Mouse (Mus musculus): ENCODE measurements around the gene Ppp1r8. TPM values are rescaled to one million over a fixed set of nuclear protein-coding genes. Genes with fewer than 3 reads are reported as not detected.

The Ppp1r8 gene
- polyA plus RNA-seq, 1 experiment from 2014 or later = 37.5 TPM

DNA sequence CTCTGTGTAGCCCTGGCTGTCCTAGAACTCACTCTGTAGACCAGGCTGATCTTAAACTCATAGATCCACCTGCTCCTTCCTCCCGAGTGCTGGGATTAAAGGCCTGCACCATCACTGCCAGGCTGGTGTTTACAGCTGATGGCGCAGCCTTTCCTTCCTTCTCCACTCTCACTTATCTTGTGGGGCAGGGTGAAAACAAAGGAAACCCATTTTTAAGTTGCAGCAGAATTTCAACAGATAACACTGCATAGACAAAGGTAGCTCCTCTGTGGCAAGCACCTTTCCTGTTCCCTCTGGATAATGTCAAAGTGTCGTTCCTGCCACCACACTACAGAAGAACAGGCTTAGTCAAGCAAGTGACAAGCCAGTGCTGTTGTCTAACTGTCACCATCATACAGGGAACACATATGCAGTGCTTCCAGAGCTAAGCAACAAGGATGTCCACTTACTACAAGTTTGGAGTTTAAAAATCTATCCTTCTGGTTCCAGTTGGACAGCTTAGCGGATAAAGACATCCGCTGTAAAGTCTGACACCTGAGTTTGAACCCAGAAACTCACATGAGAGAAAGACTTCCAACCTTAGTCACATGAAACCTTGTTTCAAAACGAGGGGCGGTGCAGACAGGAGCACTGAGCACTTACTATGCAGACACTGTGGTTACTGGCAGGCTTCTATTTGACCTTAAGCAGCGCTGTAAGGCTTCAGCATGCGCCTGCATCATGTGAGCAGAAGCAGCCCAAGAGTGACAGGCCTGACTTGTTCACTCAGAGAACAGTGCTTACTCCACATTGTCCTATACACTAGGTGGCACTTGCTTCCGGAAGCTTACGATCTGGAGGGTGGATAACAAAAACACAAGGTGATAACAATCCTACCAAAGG is 30.8 kb upstream of the Ppp1r8 start:
- Histone ChIP-seq H3K9me3 (replicated peaks; ENCODE audit: low read length) (no peaks in the 10 kb centered on the region), H3K9ac (ENCODE audit: low read depth, low read length) (no peak overlapping the region), H3K4me3 (replicated peaks; ENCODE audit: low read depth, low read length) (no peak overlapping the region), H3K4me2 (ENCODE audit: low read length) (no peak overlapping the region), H3K4me1 (replicated peaks; ENCODE audit: insufficient read depth, low read length) (no peaks in the 10 kb centered on the region), H3K27ac (no peak overlapping the region), H3K36me3 (ENCODE audit: insufficient read depth, low read length) (peaks cover 10% of the 10 kb centered on the region; the same call in 1 of the 2 replicates), H3K27me3 (ENCODE audit: insufficient read depth, low read length) (no peaks in the 10 kb centered on the region)
- no peak for TF ChIP-seq CTCF (IDR thresholded peaks at IDR 0.05; ENCODE audit: low read depth)
- ATAC-seq (replicated peaks; ENCODE audit: low FRiP score, low read depth) = no peak; the same call in 1 of the 2 replicates
- DNase-seq (ENCODE audit: low spot score) = peak; percentile 8
- 82% methylated on average over 11 of the region's 11 CpGs for WGBS

DNA sequence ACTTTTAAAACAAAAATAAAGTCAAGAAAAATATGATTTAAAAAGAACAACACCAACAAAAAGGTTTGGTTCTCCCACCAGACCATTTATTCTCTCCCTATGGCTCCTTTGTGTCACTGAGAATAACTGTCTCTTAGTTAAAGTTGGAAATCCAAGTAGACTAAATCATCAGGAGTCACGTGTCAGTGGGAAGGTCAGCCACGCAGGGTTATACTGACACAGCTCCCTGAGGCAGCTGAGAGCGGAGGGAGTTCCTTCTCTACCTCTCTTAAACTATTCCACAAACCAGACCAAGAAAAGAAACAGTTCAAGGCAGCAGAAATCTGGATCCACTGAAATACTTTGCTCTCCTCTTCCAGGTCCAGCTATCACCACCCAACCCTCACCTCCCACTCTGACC is 28.1 kb upstream of the Ppp1r8 start:
- no peak overlapping the region for H3K4me3 ChIP-seq (replicated peaks; ENCODE audit: low read depth, low read length)
- H3K27ac ChIP-seq = no peak overlapping the region
- no peak for DNase-seq (ENCODE audit: low spot score)
- peaks cover 24% of the 10 kb centered on the region for H3K36me3 ChIP-seq (ENCODE audit: insufficient read depth, low read length)
- no peak overlapping the region for H3K4me2 ChIP-seq (ENCODE audit: low read length)
- no peak for TF ChIP-seq CTCF (IDR thresholded peaks at IDR 0.05; ENCODE audit: low read depth)
- 75% methylated on average over 3 of the region's 3 CpGs for WGBS
- no peak overlapping the region for H3K9ac ChIP-seq (ENCODE audit: low read depth, low read length)
- H3K9me3 ChIP-seq (replicated peaks; ENCODE audit: low read length) = no peaks in the 10 kb centered on the region
- no peaks in the 10 kb centered on the region for H3K27me3 ChIP-seq (ENCODE audit: insufficient read depth, low read length)
- ATAC-seq (replicated peaks; ENCODE audit: low FRiP score, low read depth) = no peak
- H3K4me1 ChIP-seq (replicated peaks; ENCODE audit: insufficient read depth, low read length) = no peaks in the 10 kb centered on the region

DNA sequence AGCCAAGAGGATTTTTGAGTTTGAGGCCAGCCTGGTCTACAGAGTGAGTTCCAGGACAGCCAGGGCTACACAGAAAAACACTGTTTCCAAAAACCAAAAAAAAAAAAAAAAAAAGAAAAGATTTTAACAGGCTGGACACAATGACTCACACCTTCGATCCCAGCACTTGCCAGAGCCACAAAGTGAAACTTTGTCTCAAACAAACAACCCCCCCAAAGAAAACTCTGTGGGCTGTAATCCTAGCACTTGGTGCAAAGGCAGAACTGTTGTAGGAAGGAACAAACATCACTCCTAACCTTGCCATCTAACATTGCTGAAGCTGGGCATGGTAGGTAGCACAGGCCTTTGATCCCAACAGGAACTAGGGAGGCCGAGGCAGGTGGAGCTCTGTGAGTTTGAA is 21.9 kb upstream of the Ppp1r8 start:
- no peaks in the 10 kb centered on the region for H3K9me3 ChIP-seq (replicated peaks; ENCODE audit: low read length)
- peaks cover 50% of the 10 kb centered on the region for H3K36me3 ChIP-seq (ENCODE audit: insufficient read depth, low read length)
- ATAC-seq (replicated peaks; ENCODE audit: low FRiP score, low read depth) (no peak), DNase-seq (ENCODE audit: low spot score) (no peak)
- no peaks in the 10 kb centered on the region for H3K4me1 ChIP-seq (replicated peaks; ENCODE audit: insufficient read depth, low read length)
- H3K4me2 ChIP-seq (ENCODE audit: low read length) = no peak overlapping the region
- WGBS = 85% methylated on average over 2 of the region's 2 CpGs
- no peak for TF ChIP-seq CTCF (IDR thresholded peaks at IDR 0.05; ENCODE audit: low read depth)
- H3K27me3 ChIP-seq (ENCODE audit: insufficient read depth, low read length) = no peaks in the 10 kb centered on the region
- H3K27ac ChIP-seq = no peak overlapping the region
- no peak overlapping the region for H3K4me3 ChIP-seq (replicated peaks; ENCODE audit: low read depth, low read length)
- no peak overlapping the region for H3K9ac ChIP-seq (ENCODE audit: low read depth, low read length)

GRCm38 (mm10) chr4:132863012-132863411 is 20.0 kb upstream of the Ppp1r8 start:
- Histone ChIP-seq H3K4me3 (replicated peaks; ENCODE audit: low read depth, low read length) (no peak overlapping the region), H3K27me3 (ENCODE audit: insufficient read depth, low read length) (no peaks in the 10 kb centered on the region), H3K9me3 (replicated peaks; ENCODE audit: low read length) (no peaks in the 10 kb centered on the region), H3K4me2 (ENCODE audit: low read length) (no peak overlapping the region), H3K27ac (no peak overlapping the region), H3K9ac (ENCODE audit: low read depth, low read length) (no peak overlapping the region), H3K36me3 (ENCODE audit: insufficient read depth, low read length) (peaks cover 52% of the 10 kb centered on the region), H3K4me1 (replicated peaks; ENCODE audit: insufficient read depth, low read length) (no peaks in the 10 kb centered on the region)
- WGBS = 91% methylated on average over 13 of the region's 13 CpGs
- DNase-seq (ENCODE audit: low spot score) (no peak), ATAC-seq (replicated peaks; ENCODE audit: low FRiP score, low read depth) (no peak)
- no peak for TF ChIP-seq CTCF (IDR thresholded peaks at IDR 0.05; ENCODE audit: low read depth)

- Histone ChIP-seq H3K9me3 (replicated peaks; ENCODE audit: low read length) (no peaks in the 10 kb centered on the region), H3K27me3 (ENCODE audit: insufficient read depth, low read length) (no peaks in the 10 kb centered on the region), H3K4me2 (ENCODE audit: low read length) (no peak overlapping the region), H3K4me1 (replicated peaks; ENCODE audit: insufficient read depth, low read length) (no peaks in the 10 kb centered on the region), H3K36me3 (ENCODE audit: insufficient read depth, low read length) (peaks cover 55% of the 10 kb centered on the region), H3K9ac (ENCODE audit: low read depth, low read length) (no peak overlapping the region), H3K27ac (no peak overlapping the region), H3K4me3 (replicated peaks; ENCODE audit: low read depth, low read length) (no peak overlapping the region)
- WGBS = 79% methylated on average over 1 of the region's 1 CpGs
- ATAC-seq (replicated peaks; ENCODE audit: low FRiP score, low read depth) = no peak
- TF ChIP-seq CTCF (IDR thresholded peaks at IDR 0.05; ENCODE audit: low read depth) = no peak
- DNase-seq (ENCODE audit: low spot score) = no peak
These were observed 17.9 kb upstream of the Ppp1r8 start for GRCm38 (mm10) chr4:132860880-132861279.

DNA sequence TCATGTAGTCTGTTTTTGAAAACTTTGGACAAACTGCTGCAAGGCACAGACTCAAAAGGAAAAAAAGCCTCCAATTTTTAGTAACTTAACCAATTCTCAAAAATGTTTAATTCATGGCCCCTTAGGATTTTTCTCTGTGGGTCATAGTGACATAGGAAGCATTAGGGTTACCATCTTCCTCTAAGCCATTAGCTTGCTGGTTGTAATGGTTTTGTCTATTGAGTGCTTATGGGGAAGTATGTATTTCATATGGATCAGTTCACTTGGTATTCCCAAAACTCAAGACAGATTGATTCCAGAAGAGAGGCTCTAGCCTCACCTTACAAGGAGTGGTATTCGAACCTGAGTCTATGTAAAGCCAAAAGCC is 719 bp upstream of the Ppp1r8 start:
- Histone ChIP-seq H3K4me1 (replicated peaks; ENCODE audit: insufficient read depth, low read length) (peaks cover 8% of the 10 kb centered on the region), H3K4me2 (ENCODE audit: low read length) (peak overlapping the region; percentile 96), H3K36me3 (ENCODE audit: insufficient read depth, low read length) (peaks cover 9% of the 10 kb centered on the region; the same call in 1 of the 2 replicates), H3K4me3 (replicated peaks; ENCODE audit: low read depth, low read length) (peak overlapping the region; percentile 82), H3K27me3 (ENCODE audit: insufficient read depth, low read length) (no peaks in the 10 kb centered on the region), H3K9ac (ENCODE audit: low read depth, low read length) (peak overlapping the region; percentile 88), H3K9me3 (replicated peaks; ENCODE audit: low read length) (no peaks in the 10 kb centered on the region), H3K27ac (peak overlapping the region; percentile 72)
- DNase-seq (ENCODE audit: low spot score) = no peak
- no peak for TF ChIP-seq CTCF (IDR thresholded peaks at IDR 0.05; ENCODE audit: low read depth)
- 83% methylated on average over 1 of the region's 1 CpGs for WGBS
- ATAC-seq (replicated peaks; ENCODE audit: low FRiP score, low read depth) = no peak
